Mouse (Mus musculus) embryonic facial prominence, embryonic 11.5 days (tissue): ENCODE measurements around the gene Asb4. TPM values are rescaled to one million over a fixed set of nuclear protein-coding genes. Genes with fewer than 3 reads are reported as not detected.

Source experiments
- ATAC-seq: fragments of 200-750 bp; cut with Nextera tagmentation; replicated peaks from 2 replicates; pipeline ENCODE4 v1.8.0; 2017; ENCODE audit warnings: low read depth; ENCODE audit not compliant: insufficient number of reproducible peaks, low FRiP score, low TSS enrichment
- DNase-seq: peaks from one replicate; pipeline ENCODE4 v3.0.0-alpha.2; 2015; ENCODE audit warnings: low spot score
- H3K27ac ChIP-seq: fragments of 300-500 bp; sonication (generic); replicated peaks from 2 replicates; pipeline ENCODE4 v1.5.1; 2014; ENCODE audit warnings: mild to moderate bottlenecking, low read depth, low read length, control low read depth
- H3K27me3 ChIP-seq: fragments of 300-500 bp; sonication (generic); 2 replicates; pipeline ENCODE4 v1.6.1; 2014; ENCODE audit warnings: mild to moderate bottlenecking, low read length, moderate library complexity, mixed read lengths; ENCODE audit not compliant: control insufficient read depth, insufficient read depth
- H3K36me3 ChIP-seq: fragments of 300-500 bp; sonication (generic); replicated peaks from 2 replicates; pipeline ENCODE4 v1.6.1; 2014; ENCODE audit warnings: low read depth, mild to moderate bottlenecking, low read length, moderate library complexity, mixed read lengths; ENCODE audit not compliant: control insufficient read depth, insufficient read depth
- H3K4me1 ChIP-seq: fragments of 300-500 bp; sonication (generic); 2 replicates; pipeline ENCODE4 v1.6.1; 2014; ENCODE audit warnings: low read length, mixed read lengths; ENCODE audit not compliant: control insufficient read depth, insufficient read depth
- H3K4me2 ChIP-seq: fragments of 300-500 bp; sonication (generic); 2 replicates; pipeline ENCODE4 v1.6.1; 2014; ENCODE audit warnings: low read depth, mild to moderate bottlenecking, control low read depth, low read length, moderate library complexity
- H3K4me3 ChIP-seq: fragments of 300-500 bp; sonication (generic); 2 replicates; pipeline ENCODE4 v1.5.1; 2014; ENCODE audit warnings: low read depth, low read length, control low read depth
- H3K9ac ChIP-seq: fragments of 300-500 bp; sonication (generic); replicated peaks from 2 replicates; pipeline ENCODE4 v1.6.1; 2014; ENCODE audit warnings: mild to moderate bottlenecking, control low read depth, low read length
- H3K9me3 ChIP-seq: fragments of 300-500 bp; sonication (generic); replicated peaks from 2 replicates; pipeline ENCODE4 v1.6.1; 2016; ENCODE audit warnings: mild to moderate bottlenecking, low read length, inconsistent platforms, mixed read lengths; ENCODE audit not compliant: control insufficient read depth
- WGBS: fragments of 180-500 bp; shearing (Covaris S2); extraction: QIAGEN DNeasy Blood & Tissue Kit; methylation state at CpG from one replicate; pipeline ENCODE4 v1.1.7; 2014; 5-methylcytosine and 5-hydroxymethylcytosine counted together
- polyA plus RNA-seq: library from polyadenylated mRNA; unstranded; fragments of >200 nt; fragmentation: Nextera tagmentation; extraction: Ambion mirVana; gene quantifications from 2 replicates; pipeline ENCODE4 v1.2.1, GENCODE M21; 2014

Gene Asb4
- polyA plus RNA-seq, 1 experiment from 2014 or later: 98.5 TPM

DNA sequence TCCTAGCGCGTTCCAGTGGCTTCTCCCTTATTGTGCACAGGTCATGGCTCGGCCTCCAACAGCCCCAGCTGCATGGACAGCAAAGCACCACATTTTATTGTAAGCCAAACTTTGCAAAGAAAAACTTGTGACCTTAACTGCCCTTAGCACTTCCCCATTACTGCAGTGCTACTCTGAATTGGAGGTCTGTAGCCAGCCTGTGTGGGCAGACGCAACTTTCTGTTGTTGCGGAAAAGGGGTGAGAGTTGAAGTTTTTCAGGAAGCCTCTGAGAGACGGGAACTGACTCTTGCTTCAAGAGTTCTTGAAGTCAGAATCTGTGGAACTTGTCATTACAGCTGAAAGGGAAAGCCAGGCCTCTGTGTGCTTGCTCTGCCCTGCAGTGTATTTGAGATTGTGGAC lies 21.2 kb upstream of the Asb4 start:
- H3K4me2 ChIP-seq: no peak overlapping the region
- no peak overlapping the region for H3K27ac ChIP-seq
- ATAC-seq: no peak
- H3K9me3 ChIP-seq: no peaks in the 10 kb centered on the region
- H3K4me1 ChIP-seq: no peaks in the 10 kb centered on the region
- no peak overlapping the region for H3K9ac ChIP-seq
- H3K4me3 ChIP-seq: no peak overlapping the region
- H3K27me3 ChIP-seq: no peaks in the 10 kb centered on the region
- H3K36me3 ChIP-seq: no peaks in the 10 kb centered on the region
- no peak for DNase-seq
- 65% methylated on average over 6 of the region's 6 CpGs for WGBS

DNA sequence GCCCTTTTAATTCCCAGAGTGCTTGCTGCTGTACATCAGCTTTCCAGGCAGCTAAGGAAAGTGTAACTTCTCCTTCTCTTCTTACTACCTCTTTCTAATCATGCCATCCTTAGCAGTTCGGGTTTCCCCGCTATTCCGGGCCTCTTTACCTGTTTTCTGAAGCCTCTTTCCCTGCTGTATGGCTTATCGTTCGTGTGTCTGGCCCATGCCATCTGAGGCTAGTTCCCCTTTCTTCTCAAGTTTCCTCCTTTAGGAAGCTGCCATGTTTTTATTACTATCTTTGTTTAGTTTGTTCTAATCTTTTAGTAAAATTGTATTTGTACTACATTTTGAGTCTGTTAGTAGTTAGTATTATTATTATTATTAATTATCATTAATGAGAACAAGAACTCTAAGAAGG lies 17.3 kb upstream of the Asb4 start:
- ATAC-seq (no peak), DNase-seq (no peak)
- Histone ChIP-seq H3K36me3 (no peaks in the 10 kb centered on the region), H3K27ac (no peak overlapping the region), H3K4me1 (no peaks in the 10 kb centered on the region), H3K4me2 (no peak overlapping the region), H3K27me3 (no peaks in the 10 kb centered on the region), H3K4me3 (no peak overlapping the region), H3K9me3 (no peaks in the 10 kb centered on the region), H3K9ac (no peak overlapping the region)
- WGBS: 74% methylated on average over 5 of the region's 5 CpGs

GRCm38 (mm10) chr6:5376884-5377283 lies 6.3 kb upstream of the Asb4 start:
- Histone ChIP-seq H3K4me2 (no peak overlapping the region), H3K4me3 (no peak overlapping the region), H3K36me3 (no peaks in the 10 kb centered on the region), H3K27ac (no peak overlapping the region), H3K27me3 (no peaks in the 10 kb centered on the region), H3K4me1 (peaks cover 10% of the 10 kb centered on the region), H3K9me3 (no peaks in the 10 kb centered on the region), H3K9ac (no peak overlapping the region)
- no peak for ATAC-seq
- 86% methylated on average over 4 of the region's 4 CpGs for WGBS
- no peak for DNase-seq

DNA sequence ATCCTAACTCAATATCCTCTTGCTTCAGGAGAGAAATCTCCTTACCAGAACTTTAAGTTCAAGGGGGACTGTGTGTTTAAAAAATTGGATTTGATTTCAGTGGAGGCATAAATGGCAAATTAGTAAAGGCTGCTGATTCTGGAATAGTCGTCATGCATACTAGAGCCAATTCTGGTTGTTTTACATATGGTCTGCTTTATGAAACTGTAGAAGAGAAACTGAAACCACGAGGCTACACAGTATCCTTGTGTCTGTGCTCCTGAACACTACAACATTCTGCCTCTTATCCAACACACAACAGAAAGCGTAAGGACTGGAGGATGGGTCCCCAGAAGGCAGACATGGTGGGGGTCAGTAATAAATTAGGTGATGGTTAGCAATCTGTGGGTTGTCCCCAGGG lies 4.1 kb upstream of the Asb4 start:
- no peak overlapping the region for H3K4me2 ChIP-seq

GRCm38 (mm10) chr6:5379781-5380623 lies 3.2 kb upstream of the Asb4 start:
- DNase-seq (peak; percentile 70), ATAC-seq (peak; percentile 34)
- WGBS: 20% methylated on average over 22 of the region's 22 CpGs
- H3K36me3 ChIP-seq: no peaks in the 10 kb centered on the region
- peaks cover 11% of the 10 kb centered on the region for H3K4me1 ChIP-seq
- peak overlapping the region; percentile 23 for H3K9ac ChIP-seq
- H3K4me2 ChIP-seq: peak overlapping the region; percentile 11
- H3K27me3 ChIP-seq: no peaks in the 10 kb centered on the region
- no peak overlapping the region for H3K4me3 ChIP-seq
- H3K9me3 ChIP-seq: no peaks in the 10 kb centered on the region
- H3K27ac ChIP-seq: peak overlapping the region; percentile 61

More for the DNA sequence above, 4.1 kb upstream of the Asb4 start:
- Histone ChIP-seq H3K4me1 (peaks cover 11% of the 10 kb centered on the region), H3K4me3 (no peak overlapping the region), H3K36me3 (no peaks in the 10 kb centered on the region), H3K9me3 (no peaks in the 10 kb centered on the region), H3K27me3 (no peaks in the 10 kb centered on the region), H3K27ac (no peak overlapping the region), H3K9ac (no peak overlapping the region)
- ATAC-seq (no peak), DNase-seq (no peak)
- 63% methylated on average over 3 of the region's 3 CpGs for WGBS

DNA sequence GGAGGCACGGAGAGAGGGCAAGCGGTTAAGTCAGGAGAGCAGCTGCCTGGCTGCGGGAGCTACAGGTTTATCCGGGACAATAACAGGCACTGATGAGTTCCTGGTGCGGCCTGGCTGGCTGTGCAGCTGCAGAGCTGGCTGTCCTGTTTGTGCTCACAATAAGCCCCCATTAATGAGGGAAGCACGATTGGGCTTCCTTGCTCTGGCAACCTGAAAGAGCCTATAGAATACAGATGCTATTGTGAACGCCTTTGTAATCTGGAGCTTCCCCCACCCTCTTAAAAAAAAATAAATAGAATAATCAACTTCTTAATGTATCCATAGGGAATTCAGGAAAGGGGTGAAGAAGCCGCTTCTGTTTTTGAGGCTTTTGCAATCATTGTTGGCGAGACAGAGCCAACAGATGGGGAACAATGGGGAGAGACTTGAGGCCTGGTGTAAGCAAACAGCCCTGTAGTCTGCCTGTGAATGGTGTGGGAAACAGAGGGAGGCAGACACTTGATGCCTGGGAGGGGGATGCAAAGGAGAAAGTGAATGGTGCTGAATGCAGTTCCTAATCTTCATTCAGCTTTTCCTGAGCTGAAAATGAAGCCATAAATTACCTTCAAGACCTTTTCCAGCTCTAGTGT lies 2.4 kb upstream of the Asb4 start:
- Histone ChIP-seq H3K9ac (peak overlapping the region; percentile 23; the same call in 1 of the 2 replicates), H3K4me3 (no peak overlapping the region), H3K36me3 (no peaks in the 10 kb centered on the region), H3K27me3 (no peaks in the 10 kb centered on the region), H3K4me1 (peaks cover 11% of the 10 kb centered on the region), H3K27ac (peak overlapping the region; percentile 61; the same call in 1 of the 2 replicates), H3K4me2 (peak overlapping the region; percentile 11; the same call in 1 of the 2 replicates), H3K9me3 (no peaks in the 10 kb centered on the region)
- 8% methylated on average over 9 of the region's 9 CpGs for WGBS
- ATAC-seq (peak; percentile 58), DNase-seq (peak; percentile 62)

DNA sequence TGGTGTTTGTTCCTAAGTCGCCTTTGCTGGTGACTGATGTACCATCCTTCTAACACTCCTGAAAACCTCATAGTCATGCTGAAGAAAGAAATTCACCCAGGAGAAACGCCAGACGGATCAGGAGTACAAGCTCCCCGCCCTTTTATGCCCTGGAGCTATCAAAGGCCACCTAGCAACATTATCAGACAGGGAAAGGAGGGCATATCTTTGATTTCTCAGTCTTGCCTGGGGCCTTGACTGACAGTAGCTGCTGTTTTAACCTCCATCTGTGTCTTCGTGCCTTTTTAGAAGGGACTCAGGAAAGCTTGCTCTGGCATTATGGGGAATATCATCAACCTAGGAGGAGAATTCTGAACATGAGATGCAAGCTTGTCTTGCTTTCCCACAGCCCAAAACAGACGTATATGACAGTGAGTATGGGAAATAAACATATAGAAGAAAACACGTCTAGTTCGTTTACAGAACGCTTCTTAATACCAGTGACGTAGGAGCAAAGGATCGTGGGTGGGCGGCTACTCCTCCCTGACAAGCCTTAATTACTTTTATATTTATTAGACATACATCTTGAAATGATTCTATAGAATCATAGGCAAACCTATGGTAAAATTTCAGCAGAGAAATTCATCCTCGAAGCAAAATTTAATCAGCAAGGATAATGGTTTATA lies 1.1 kb upstream of the Asb4 start:
- ATAC-seq (no peak), DNase-seq (no peak)
- 32% methylated on average over 13 of the region's 13 CpGs for WGBS
- H3K27ac ChIP-seq: 0 out of 2 replicates have a peak overlapping the region, but pooled peaks have one; percentile 6
- no peak overlapping the region for H3K9ac ChIP-seq
- H3K4me3 ChIP-seq: no peak overlapping the region
- peaks cover 11% of the 10 kb centered on the region for H3K4me1 ChIP-seq
- H3K4me2 ChIP-seq: no peak overlapping the region
- no peaks in the 10 kb centered on the region for H3K27me3 ChIP-seq
- H3K9me3 ChIP-seq: no peaks in the 10 kb centered on the region
- no peaks in the 10 kb centered on the region for H3K36me3 ChIP-seq
